Mouse (Mus musculus): Measurements from ENCODE around the gene Cop1. TPM values are rescaled to one million over a fixed set of nuclear protein-coding genes. Genes with fewer than 3 reads are reported as not detected.

The Cop1 gene
- polyA plus RNA-seq, 1 experiment from 2014 or later, result 148 TPM

DNA sequence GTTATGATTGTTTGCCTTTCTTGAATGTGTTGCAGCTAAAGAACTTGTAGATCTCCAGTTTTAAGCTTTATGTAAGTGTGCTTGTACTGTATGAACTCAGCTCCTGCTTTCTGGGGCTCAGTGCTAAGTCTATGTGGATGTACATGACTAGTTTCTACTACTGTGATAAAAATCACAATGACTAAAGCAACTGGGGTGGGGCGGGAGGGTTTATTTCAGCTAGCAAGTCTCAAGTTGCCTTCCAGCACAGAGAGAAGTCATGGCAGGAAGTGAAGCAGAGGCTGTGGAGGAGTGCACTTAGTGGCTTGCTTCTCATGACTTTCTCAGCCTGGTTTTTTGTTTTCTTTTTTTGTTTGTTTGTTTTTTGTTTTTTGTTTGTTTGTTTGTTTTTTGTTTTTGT, 24.4 kb downstream of the Cop1 start:
- no peak for ATAC-seq (ENCODE audit: insufficient read depth, low FRiP score, low TSS enrichment)
- Histone ChIP-seq H3K9me3 (ENCODE audit: control insufficient read depth, low read length) (no peaks in the 10 kb centered on the region), H3K9ac (ENCODE audit: low read length) (no peak overlapping the region), H3K4me3 (ENCODE audit: low read depth, low read length) (no peak overlapping the region), H3K27me3 (ENCODE audit: control insufficient read depth, insufficient read depth, low read length) (no peaks in the 10 kb centered on the region), H3K27ac (ENCODE audit: low read depth, low read length) (no peak overlapping the region), H3K4me1 (ENCODE audit: control insufficient read depth, insufficient read depth, low read length) (no peaks in the 10 kb centered on the region), H3K4me2 (ENCODE audit: low read depth) (no peak overlapping the region), H3K36me3 (ENCODE audit: control insufficient read depth, insufficient read depth, low read length) (peaks cover 6% of the 10 kb centered on the region; the same call in 1 of the 2 replicates)
- WGBS, result 100% methylated on average over 1 of the region's 1 CpGs
- no peak for DNase-seq (ENCODE audit: low spot score)

DNA sequence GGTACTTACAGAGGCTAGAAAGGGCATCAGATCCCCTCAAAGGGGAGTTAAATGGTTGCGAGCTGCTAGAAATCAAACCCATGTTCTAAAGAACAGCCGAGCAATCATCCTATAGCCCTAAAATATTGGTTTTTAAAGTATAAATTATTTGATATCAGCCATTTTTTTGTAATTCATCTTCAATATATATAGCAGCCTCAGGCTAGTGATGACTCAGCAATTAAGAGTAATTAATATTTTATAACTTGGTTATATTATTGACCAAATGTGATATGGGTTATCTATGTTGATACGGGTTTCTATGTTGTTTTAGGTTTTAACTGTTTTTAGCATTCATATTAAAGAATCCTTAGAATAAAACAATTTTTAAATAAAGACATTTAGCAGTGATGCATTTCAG, 31.7 kb downstream of the Cop1 start:
- no peak overlapping the region for H3K27ac ChIP-seq (ENCODE audit: low read depth, low read length)
- 95% methylated on average over 3 of the region's 3 CpGs for WGBS
- H3K9me3 ChIP-seq (ENCODE audit: control insufficient read depth, low read length), result no peaks in the 10 kb centered on the region
- H3K27me3 ChIP-seq (ENCODE audit: control insufficient read depth, insufficient read depth, low read length), result no peaks in the 10 kb centered on the region
- no peak for DNase-seq (ENCODE audit: low spot score)
- H3K4me2 ChIP-seq (ENCODE audit: low read depth), result no peak overlapping the region
- H3K36me3 ChIP-seq (ENCODE audit: control insufficient read depth, insufficient read depth, low read length), result no peaks in the 10 kb centered on the region
- H3K4me1 ChIP-seq (ENCODE audit: control insufficient read depth, insufficient read depth, low read length), result no peaks in the 10 kb centered on the region
- ATAC-seq (ENCODE audit: insufficient read depth, low FRiP score, low TSS enrichment), result no peak
- H3K4me3 ChIP-seq (ENCODE audit: low read depth, low read length), result no peak overlapping the region
- H3K9ac ChIP-seq (ENCODE audit: low read length), result no peak overlapping the region

DNA sequence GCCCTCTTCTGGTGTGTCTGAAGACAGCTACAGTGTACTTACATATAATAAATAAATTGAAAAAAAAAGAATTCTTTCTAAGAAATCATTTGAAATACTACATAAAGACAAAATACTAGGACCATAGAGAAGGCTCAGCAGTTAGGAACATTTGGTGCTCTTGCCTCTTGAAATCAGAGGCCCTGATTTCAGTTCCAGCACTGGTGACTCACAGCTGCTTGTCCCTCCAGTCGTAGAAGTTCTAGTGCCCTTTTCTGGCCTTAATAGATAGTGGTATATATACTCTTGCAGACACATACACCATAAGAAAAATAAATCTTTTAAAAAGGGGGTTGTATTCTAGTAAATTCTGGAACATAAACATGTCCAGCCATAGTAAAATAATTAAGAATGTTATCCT, 48.0 kb downstream of the Cop1 start:
- WGBS, result 91% methylated on average over 1 of the region's 1 CpGs
- Histone ChIP-seq H3K4me1 (ENCODE audit: control insufficient read depth, insufficient read depth, low read length) (no peaks in the 10 kb centered on the region), H3K4me2 (ENCODE audit: low read depth) (no peak overlapping the region), H3K4me3 (ENCODE audit: low read depth, low read length) (no peak overlapping the region), H3K9ac (ENCODE audit: low read length) (no peak overlapping the region), H3K9me3 (ENCODE audit: control insufficient read depth, low read length) (no peaks in the 10 kb centered on the region), H3K27me3 (ENCODE audit: control insufficient read depth, insufficient read depth, low read length) (no peaks in the 10 kb centered on the region), H3K27ac (ENCODE audit: low read depth, low read length) (no peak overlapping the region), H3K36me3 (ENCODE audit: control insufficient read depth, insufficient read depth, low read length) (peaks cover 3% of the 10 kb centered on the region; the same call in 1 of the 2 replicates)
- DNase-seq (ENCODE audit: low spot score), result no peak
- no peak for ATAC-seq (ENCODE audit: insufficient read depth, low FRiP score, low TSS enrichment)

DNA sequence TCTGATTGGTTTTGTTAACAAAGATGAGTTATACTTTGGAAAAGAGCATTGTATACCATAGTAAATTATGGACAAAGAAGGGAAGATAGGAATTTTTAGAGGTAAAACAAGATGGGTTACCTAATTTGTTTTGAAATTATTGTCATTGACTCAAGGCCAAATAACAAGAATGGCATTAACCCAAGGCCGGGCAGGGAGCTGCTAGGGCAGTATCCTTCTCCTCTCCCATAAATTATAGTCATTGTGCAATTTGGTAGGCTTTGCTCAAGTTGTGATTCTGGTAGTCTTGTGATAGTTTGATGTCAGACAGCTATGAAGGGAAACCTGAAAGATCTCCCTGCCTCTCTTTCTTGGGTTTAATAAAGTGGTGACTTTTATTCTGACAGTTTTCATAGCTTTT, 49.7 kb downstream of the Cop1 start:
- no peak overlapping the region for H3K9ac ChIP-seq (ENCODE audit: low read length)
- H3K4me1 ChIP-seq (ENCODE audit: control insufficient read depth, insufficient read depth, low read length), result no peaks in the 10 kb centered on the region
- H3K36me3 ChIP-seq (ENCODE audit: control insufficient read depth, insufficient read depth, low read length), result peaks cover 3% of the 10 kb centered on the region; the same call in 1 of the 2 replicates
- H3K27me3 ChIP-seq (ENCODE audit: control insufficient read depth, insufficient read depth, low read length), result no peaks in the 10 kb centered on the region
- WGBS, result 84% methylated on average over 1 of the region's 1 CpGs
- H3K4me3 ChIP-seq (ENCODE audit: low read depth, low read length), result no peak overlapping the region
- DNase-seq (ENCODE audit: low spot score) (no peak), ATAC-seq (ENCODE audit: insufficient read depth, low FRiP score, low TSS enrichment) (no peak)
- H3K9me3 ChIP-seq (ENCODE audit: control insufficient read depth, low read length), result no peaks in the 10 kb centered on the region
- H3K27ac ChIP-seq (ENCODE audit: low read depth, low read length), result no peak overlapping the region
- H3K4me2 ChIP-seq (ENCODE audit: low read depth), result no peak overlapping the region

DNA sequence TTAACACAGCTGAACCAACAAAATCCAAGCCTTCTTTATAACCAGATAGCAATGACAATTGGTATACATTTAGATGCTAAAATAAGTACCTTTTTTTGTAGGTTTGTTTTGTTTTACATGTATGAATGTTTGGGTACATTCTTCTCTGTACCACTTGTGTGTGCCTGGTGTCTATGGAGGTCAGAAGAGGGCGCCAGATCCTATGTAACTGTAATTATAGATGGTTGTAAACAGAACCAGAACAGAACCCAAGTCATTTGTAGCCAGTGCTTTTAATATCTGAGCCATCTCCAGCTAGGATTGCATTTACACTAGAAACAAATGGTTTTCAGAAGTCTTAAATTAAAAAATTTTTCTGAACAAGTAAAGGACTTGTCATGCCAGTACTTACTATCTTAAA, 54.7 kb downstream of the Cop1 start:
- no peak overlapping the region for H3K9ac ChIP-seq (ENCODE audit: low read length)
- no peak overlapping the region for H3K27ac ChIP-seq (ENCODE audit: low read depth, low read length)
- H3K4me2 ChIP-seq (ENCODE audit: low read depth), result no peak overlapping the region
- 73% methylated on average over 1 of the region's 1 CpGs for WGBS
- no peaks in the 10 kb centered on the region for H3K36me3 ChIP-seq (ENCODE audit: control insufficient read depth, insufficient read depth, low read length)
- no peak for ATAC-seq (ENCODE audit: insufficient read depth, low FRiP score, low TSS enrichment)
- H3K9me3 ChIP-seq (ENCODE audit: control insufficient read depth, low read length), result no peaks in the 10 kb centered on the region
- no peak overlapping the region for H3K4me3 ChIP-seq (ENCODE audit: low read depth, low read length)
- no peaks in the 10 kb centered on the region for H3K27me3 ChIP-seq (ENCODE audit: control insufficient read depth, insufficient read depth, low read length)
- no peak for DNase-seq (ENCODE audit: low spot score)
- H3K4me1 ChIP-seq (ENCODE audit: control insufficient read depth, insufficient read depth, low read length), result no peaks in the 10 kb centered on the region

DNA sequence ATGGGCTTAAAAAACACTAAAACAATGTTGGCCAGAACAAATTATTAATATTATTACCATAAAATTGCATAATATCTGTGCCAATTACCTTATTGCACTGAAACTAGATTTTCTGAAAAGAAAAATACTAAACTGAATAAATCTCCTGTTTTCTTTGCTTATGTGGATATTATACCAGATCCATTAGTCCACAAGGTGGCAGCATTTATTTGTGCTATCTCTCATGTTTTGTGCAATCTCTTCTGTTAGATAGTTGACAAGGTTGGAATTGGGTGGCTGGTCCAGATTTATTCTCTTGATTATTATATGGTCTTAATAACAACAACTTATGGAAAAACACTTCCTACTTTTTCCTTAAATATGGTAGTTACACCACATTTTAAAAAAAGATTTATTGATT, 58.1 kb downstream of the Cop1 start:
- Histone ChIP-seq H3K4me2 (ENCODE audit: low read depth) (no peak overlapping the region), H3K9me3 (ENCODE audit: control insufficient read depth, low read length) (no peaks in the 10 kb centered on the region), H3K36me3 (ENCODE audit: control insufficient read depth, insufficient read depth, low read length) (no peaks in the 10 kb centered on the region), H3K27me3 (ENCODE audit: control insufficient read depth, insufficient read depth, low read length) (no peaks in the 10 kb centered on the region), H3K9ac (ENCODE audit: low read length) (no peak overlapping the region), H3K4me1 (ENCODE audit: control insufficient read depth, insufficient read depth, low read length) (no peaks in the 10 kb centered on the region), H3K27ac (ENCODE audit: low read depth, low read length) (no peak overlapping the region), H3K4me3 (ENCODE audit: low read depth, low read length) (no peak overlapping the region)
- DNase-seq (ENCODE audit: low spot score) (no peak), ATAC-seq (ENCODE audit: insufficient read depth, low FRiP score, low TSS enrichment) (no peak)

DNA sequence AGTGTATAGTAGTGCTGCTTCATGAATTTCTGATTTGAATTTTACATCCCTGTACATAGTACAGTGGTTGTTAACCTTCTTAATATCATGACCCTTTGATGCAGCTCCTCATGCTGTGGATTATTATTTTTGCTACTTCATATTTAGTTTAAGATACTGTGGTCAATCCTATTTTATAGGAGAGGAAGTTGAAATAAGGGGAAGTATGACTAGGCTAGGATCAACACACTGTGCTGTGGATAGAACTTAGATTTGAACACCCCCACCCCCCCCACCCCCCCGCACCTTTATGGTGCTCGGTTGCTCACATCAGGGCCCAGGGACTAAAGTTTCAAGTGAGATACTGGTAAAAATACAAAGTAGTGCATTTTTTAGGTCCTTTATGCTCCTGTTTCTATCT, 58.7 kb downstream of the Cop1 start:
- no peak overlapping the region for H3K4me3 ChIP-seq (ENCODE audit: low read depth, low read length)
- no peak overlapping the region for H3K4me2 ChIP-seq (ENCODE audit: low read depth)
- H3K9ac ChIP-seq (ENCODE audit: low read length), result no peak overlapping the region
- no peaks in the 10 kb centered on the region for H3K4me1 ChIP-seq (ENCODE audit: control insufficient read depth, insufficient read depth, low read length)
- H3K27ac ChIP-seq (ENCODE audit: low read depth, low read length), result no peak overlapping the region
- no peaks in the 10 kb centered on the region for H3K27me3 ChIP-seq (ENCODE audit: control insufficient read depth, insufficient read depth, low read length)
- 92% methylated on average over 2 of the region's 2 CpGs for WGBS
- H3K9me3 ChIP-seq (ENCODE audit: control insufficient read depth, low read length), result no peaks in the 10 kb centered on the region
- DNase-seq (ENCODE audit: low spot score), result no peak
- no peak for ATAC-seq (ENCODE audit: insufficient read depth, low FRiP score, low TSS enrichment)
- no peaks in the 10 kb centered on the region for H3K36me3 ChIP-seq (ENCODE audit: control insufficient read depth, insufficient read depth, low read length)

DNA sequence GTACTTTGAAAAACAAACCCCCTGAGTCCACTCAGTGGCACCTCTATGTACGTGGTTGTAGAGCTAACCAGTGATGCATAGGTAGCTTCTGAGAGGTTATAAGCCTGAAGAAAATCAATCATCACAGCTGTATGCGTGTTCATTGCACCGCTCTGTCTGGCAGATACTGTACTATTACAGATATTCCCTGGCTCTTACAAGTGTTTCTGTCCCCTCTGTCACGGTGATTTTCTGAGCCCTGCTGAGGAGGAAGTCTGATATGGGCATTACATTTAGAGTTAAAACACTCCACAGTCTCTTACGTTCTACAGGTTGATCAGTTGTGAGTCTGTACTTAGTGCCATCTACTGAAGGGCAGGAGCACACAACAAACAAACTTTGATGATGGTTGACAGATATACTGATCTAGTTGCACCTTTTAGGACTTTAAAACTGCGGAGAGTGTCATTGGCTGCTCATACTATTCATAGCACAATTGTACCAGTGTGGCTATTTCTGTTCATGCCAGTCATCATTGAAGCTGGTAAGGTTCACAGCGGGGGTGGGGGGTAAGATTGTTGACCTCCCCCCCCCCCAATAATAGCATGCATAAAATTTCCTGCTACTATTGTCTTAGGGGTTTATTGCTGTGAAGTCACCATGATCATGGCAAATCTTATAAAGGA, 69.4 kb downstream of the Cop1 start:
- H3K4me1 ChIP-seq (ENCODE audit: control insufficient read depth, insufficient read depth, low read length), result no peaks in the 10 kb centered on the region
- H3K4me3 ChIP-seq (ENCODE audit: low read depth, low read length), result no peak overlapping the region
- ATAC-seq (ENCODE audit: insufficient read depth, low FRiP score, low TSS enrichment) (no peak), DNase-seq (ENCODE audit: low spot score) (no peak)
- no peaks in the 10 kb centered on the region for H3K9me3 ChIP-seq (ENCODE audit: control insufficient read depth, low read length)
- H3K27me3 ChIP-seq (ENCODE audit: control insufficient read depth, insufficient read depth, low read length), result no peaks in the 10 kb centered on the region
- H3K9ac ChIP-seq (ENCODE audit: low read length), result no peak overlapping the region
- H3K36me3 ChIP-seq (ENCODE audit: control insufficient read depth, insufficient read depth, low read length), result no peaks in the 10 kb centered on the region
- WGBS, result 94% methylated on average over 7 of the region's 7 CpGs
- no peak overlapping the region for H3K4me2 ChIP-seq (ENCODE audit: low read depth)
- no peak overlapping the region for H3K27ac ChIP-seq (ENCODE audit: low read depth, low read length)

DNA sequence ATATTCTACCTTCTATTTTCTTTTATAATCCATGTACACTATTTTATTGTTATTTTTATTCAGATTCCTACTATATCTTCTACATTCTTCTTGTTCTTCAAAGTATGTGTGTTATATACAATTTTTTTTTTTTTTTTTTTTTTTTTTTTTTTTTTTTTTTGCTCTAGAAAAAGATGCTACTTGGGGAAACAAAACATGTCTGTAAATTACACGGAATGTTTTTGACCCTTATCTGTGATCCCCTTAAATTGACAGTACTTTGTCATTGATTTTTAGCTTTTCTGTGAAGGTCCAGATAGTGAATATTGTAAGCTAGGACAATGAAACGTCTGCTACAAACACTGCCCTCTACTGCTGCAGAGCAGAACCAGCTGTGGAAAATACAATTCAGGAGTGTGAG, 81.5 kb downstream of the Cop1 start:
- Histone ChIP-seq H3K4me1 (ENCODE audit: control insufficient read depth, insufficient read depth, low read length) (no peaks in the 10 kb centered on the region), H3K9ac (ENCODE audit: low read length) (no peak overlapping the region), H3K36me3 (ENCODE audit: control insufficient read depth, insufficient read depth, low read length) (0 out of 2 replicates have a peak, but pooled peaks cover 2% of the 10 kb centered on the region), H3K4me3 (ENCODE audit: low read depth, low read length) (no peak overlapping the region), H3K9me3 (ENCODE audit: control insufficient read depth, low read length) (no peaks in the 10 kb centered on the region), H3K27ac (ENCODE audit: low read depth, low read length) (no peak overlapping the region), H3K4me2 (ENCODE audit: low read depth) (no peak overlapping the region), H3K27me3 (ENCODE audit: control insufficient read depth, insufficient read depth, low read length) (no peaks in the 10 kb centered on the region)
- DNase-seq (ENCODE audit: low spot score) (no peak), ATAC-seq (ENCODE audit: insufficient read depth, low FRiP score, low TSS enrichment) (no peak)
- 81% methylated on average over 2 of the region's 2 CpGs for WGBS
